Mouse (Mus musculus) midbrain, postnatal 0 days (tissue): ENCODE results near the gene Wdr70. TPM values are rescaled to one million over a fixed set of nuclear protein-coding genes. Genes with fewer than 3 reads are reported as not detected.

Experiments
- ATAC-seq: fragments of 200-750 bp; cut with Nextera tagmentation; 2 replicates; pipeline ENCODE4 v1.8.0; 2017; ENCODE audit warnings: moderate number of reproducible peaks, mild to moderate bottlenecking, moderate TSS enrichment, moderate library complexity; ENCODE audit not compliant: low FRiP score
- DNase-seq: peaks from one replicate; pipeline ENCODE4 v3.0.0-alpha.2; 2015; ENCODE audit warnings: low spot score
- H3K27ac ChIP-seq: fragments of 300-500 bp; sonication (generic); 2 replicates; pipeline ENCODE4 v1.5.1; 2014; ENCODE audit warnings: low read depth, mild to moderate bottlenecking, low read length, mixed read lengths
- H3K27me3 ChIP-seq: fragments of 300-500 bp; sonication (generic); 2 replicates; pipeline ENCODE4 v1.6.1; 2014; ENCODE audit warnings: low read length, control low read depth, mixed read lengths; ENCODE audit not compliant: insufficient read depth
- H3K36me3 ChIP-seq: fragments of 300-500 bp; sonication (generic); 2 replicates; pipeline ENCODE4 v1.6.1; 2014; ENCODE audit warnings: low read length, control low read depth, mixed read lengths; ENCODE audit not compliant: insufficient read depth
- H3K4me1 ChIP-seq: fragments of 300-500 bp; sonication (generic); 2 replicates; pipeline ENCODE4 v1.6.1; 2014; ENCODE audit warnings: mild to moderate bottlenecking, control low read depth, antibody characterized with exemption, low read length, mixed read lengths; ENCODE audit not compliant: insufficient read depth
- H3K4me2 ChIP-seq: fragments of 300-500 bp; sonication (generic); 2 replicates; pipeline ENCODE4 v1.6.1; 2014; ENCODE audit warnings: low read depth, mild to moderate bottlenecking, low read length, mixed read lengths; ENCODE audit not compliant: poor library complexity, severe bottlenecking
- H3K4me3 ChIP-seq: fragments of 300-500 bp; sonication (generic); 2 replicates; pipeline ENCODE4 v1.5.1; 2014; ENCODE audit warnings: low read depth, mild to moderate bottlenecking, low read length, moderate library complexity
- H3K9ac ChIP-seq: fragments of 300-500 bp; sonication (generic); replicated peaks from 2 replicates; pipeline ENCODE4 v1.6.1; 2014; ENCODE audit warnings: mild to moderate bottlenecking, low read length, moderate library complexity, mixed read lengths; ENCODE audit not compliant: poor library complexity, severe bottlenecking
- H3K9me3 ChIP-seq: fragments of 300-500 bp; sonication (generic); 2 replicates; pipeline ENCODE4 v1.6.1; 2016; ENCODE audit warnings: low read length, control low read depth
- CTCF ChIP-seq: IDR thresholded peaks from 2 replicates; pipeline ENCODE4 v1.5.1; 2016; ENCODE audit warnings: antibody characterized with exemption, mild to moderate bottlenecking
- WGBS: fragments of 180-500 bp; shearing (Covaris S2); extraction: QIAGEN DNeasy Blood & Tissue Kit; methylation state at CpG from one replicate; pipeline ENCODE4 v1.1.7; 2014; 5-methylcytosine and 5-hydroxymethylcytosine counted together
- polyA plus RNA-seq: library from polyadenylated mRNA; unstranded; fragments of >200 nt; fragmentation: Nextera tagmentation; extraction: Ambion mirVana; gene quantifications from 2 replicates; pipeline ENCODE4 v1.2.1, GENCODE M21; 2015
- total RNA-seq: library from RNA; depleted of rRNA; stranded (reverse); fragments of >200 nt; gene quantifications from 2 replicates; pipeline ENCODE4 v1.2.3, GENCODE M21; 2014

Wdr70 gene
- total and polyA plus RNA-seq, 2 experiments from 2014 or later = 44.6 to 68.6 TPM

DNA sequence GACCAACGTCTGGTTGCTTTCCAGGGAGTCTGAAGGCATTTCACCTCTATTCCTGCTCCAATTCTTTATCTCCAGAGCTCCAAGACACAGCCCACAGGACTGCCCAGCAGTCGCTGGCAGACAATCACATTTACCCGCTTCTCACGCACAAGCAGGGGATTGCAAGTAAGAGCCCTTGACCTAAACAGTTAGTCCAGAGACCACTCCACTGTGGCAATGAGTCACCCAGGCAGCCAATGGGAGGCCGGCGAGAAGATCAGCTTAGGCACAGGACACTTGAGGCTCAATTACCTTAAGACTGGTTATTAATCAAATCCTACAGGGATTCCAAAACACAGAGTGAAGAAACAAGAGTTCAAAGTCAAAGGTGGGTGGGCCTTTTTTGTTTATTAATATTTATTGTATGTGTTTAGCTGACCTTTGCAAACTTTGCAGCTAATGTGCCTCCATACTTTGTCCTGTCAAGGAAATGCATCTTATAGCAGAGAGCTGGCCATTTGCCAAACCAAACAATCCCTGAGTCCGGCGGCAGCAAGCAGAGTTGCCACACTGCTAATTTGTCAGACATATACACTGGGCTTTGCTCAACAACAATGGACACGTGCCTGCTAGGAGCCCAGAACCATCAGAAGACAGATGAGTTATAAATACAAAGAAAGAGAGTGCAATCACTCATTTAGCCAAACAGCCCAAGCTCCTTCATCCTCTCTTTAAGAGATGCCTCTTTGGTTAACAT lies 207.3 kb downstream of the Wdr70 start:
- no peak overlapping the region for H3K4me2 ChIP-seq
- WGBS = 45% methylated on average over 9 of the region's 9 CpGs
- ATAC-seq (no peak), DNase-seq (no peak)
- no peaks in the 10 kb centered on the region for H3K36me3 ChIP-seq
- no peaks in the 10 kb centered on the region for H3K4me1 ChIP-seq
- H3K9me3 ChIP-seq = no peaks in the 10 kb centered on the region
- no peak for TF ChIP-seq CTCF
- no peak overlapping the region for H3K4me3 ChIP-seq
- no peak overlapping the region for H3K9ac ChIP-seq
- H3K27me3 ChIP-seq = no peaks in the 10 kb centered on the region
- H3K27ac ChIP-seq = no peak overlapping the region

DNA sequence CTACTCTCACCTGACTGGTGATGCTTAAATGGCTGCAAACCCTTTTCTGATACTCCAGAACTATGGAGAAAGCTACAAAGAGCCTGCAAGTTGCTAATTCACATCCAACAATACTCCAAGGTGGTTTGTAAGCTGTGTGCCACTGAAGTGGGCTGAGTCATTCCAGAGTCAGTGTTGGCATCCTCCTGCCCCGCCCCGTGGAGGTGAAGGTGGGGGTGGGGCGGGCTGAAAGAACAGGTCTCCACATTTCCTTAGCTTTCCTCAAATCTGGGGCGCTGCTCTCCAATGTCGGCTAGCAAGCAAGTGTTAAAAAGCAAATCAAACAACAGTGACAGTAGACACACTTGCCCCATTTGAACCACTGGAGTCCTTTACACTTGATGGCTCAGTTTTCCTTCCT lies 208.7 kb downstream of the Wdr70 start:
- WGBS = 76% methylated on average over 5 of the region's 5 CpGs
- no peak for TF ChIP-seq CTCF
- H3K9ac ChIP-seq = no peak overlapping the region
- no peak for DNase-seq
- H3K27me3 ChIP-seq = no peaks in the 10 kb centered on the region
- no peak overlapping the region for H3K4me2 ChIP-seq
- ATAC-seq = no peak
- H3K9me3 ChIP-seq = no peaks in the 10 kb centered on the region
- H3K36me3 ChIP-seq = no peaks in the 10 kb centered on the region
- H3K4me1 ChIP-seq = no peaks in the 10 kb centered on the region
- no peak overlapping the region for H3K27ac ChIP-seq
- no peak overlapping the region for H3K4me3 ChIP-seq

DNA sequence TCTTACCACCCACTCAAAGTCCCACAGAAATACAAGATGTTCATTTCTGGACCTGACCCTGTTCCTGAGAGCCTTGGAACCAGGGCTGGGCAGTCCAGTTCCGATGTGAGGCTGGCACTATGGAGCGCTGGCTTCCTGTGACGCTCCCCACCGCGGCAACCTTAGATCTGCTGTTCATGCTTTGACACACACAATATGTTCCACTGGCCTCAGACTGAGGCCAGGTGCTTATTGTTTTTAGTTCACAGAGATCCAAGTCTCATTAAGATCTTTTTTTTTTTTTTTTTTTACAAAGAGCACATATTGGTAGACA lies 209.7 kb downstream of the Wdr70 start:
- DNase-seq (no peak), ATAC-seq (no peak)
- Histone ChIP-seq H3K27ac (no peak overlapping the region), H3K9ac (no peak overlapping the region), H3K27me3 (no peaks in the 10 kb centered on the region), H3K36me3 (no peaks in the 10 kb centered on the region), H3K9me3 (no peaks in the 10 kb centered on the region), H3K4me1 (no peaks in the 10 kb centered on the region), H3K4me2 (no peak overlapping the region), H3K4me3 (no peak overlapping the region)
- no peak for TF ChIP-seq CTCF
- 39% methylated on average over 5 of the region's 5 CpGs for WGBS

DNA sequence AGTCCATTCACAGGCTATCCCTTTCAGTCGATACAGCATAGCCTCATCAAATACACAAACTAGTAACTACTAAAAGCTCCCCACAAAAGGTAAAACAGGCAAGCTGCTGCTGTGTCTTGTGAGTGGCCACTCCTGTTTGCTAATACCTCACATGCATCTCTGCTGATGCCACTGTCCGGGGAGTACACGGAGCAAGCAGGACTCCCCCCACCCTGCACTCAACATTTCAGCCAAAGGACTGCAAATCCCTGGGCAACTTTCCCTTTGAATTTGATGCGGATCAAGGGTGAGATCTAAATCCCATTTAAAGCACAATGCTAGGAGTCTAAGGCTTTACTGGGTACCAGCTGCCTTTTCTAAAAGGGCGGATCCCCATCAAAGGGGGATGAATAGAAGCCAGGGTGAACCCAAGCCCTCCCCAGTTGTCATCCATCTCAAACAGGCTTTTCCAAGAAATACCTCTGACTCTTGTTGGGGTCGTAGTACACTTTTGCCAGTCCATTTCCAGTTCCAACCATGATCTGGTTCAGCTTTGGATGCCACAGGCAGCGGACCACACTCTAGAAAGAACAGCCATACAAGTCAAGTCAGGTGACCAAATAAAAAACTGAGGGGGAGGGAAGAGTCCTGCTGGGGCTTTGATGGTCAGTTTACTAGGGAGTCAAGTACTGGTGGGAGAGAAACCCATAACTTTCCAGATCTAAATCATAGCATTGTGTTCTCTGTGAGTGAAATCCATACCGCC lies 210.2 kb downstream of the Wdr70 start:
- H3K9ac ChIP-seq = no peak overlapping the region
- no peak overlapping the region for H3K27ac ChIP-seq
- no peaks in the 10 kb centered on the region for H3K9me3 ChIP-seq
- ATAC-seq (no peak), DNase-seq (no peak)
- no peaks in the 10 kb centered on the region for H3K27me3 ChIP-seq
- TF ChIP-seq CTCF = no peak
- H3K36me3 ChIP-seq = no peaks in the 10 kb centered on the region
- 30% methylated on average over 8 of the region's 8 CpGs for WGBS
- no peak overlapping the region for H3K4me3 ChIP-seq
- H3K4me1 ChIP-seq = no peaks in the 10 kb centered on the region
- no peak overlapping the region for H3K4me2 ChIP-seq

DNA sequence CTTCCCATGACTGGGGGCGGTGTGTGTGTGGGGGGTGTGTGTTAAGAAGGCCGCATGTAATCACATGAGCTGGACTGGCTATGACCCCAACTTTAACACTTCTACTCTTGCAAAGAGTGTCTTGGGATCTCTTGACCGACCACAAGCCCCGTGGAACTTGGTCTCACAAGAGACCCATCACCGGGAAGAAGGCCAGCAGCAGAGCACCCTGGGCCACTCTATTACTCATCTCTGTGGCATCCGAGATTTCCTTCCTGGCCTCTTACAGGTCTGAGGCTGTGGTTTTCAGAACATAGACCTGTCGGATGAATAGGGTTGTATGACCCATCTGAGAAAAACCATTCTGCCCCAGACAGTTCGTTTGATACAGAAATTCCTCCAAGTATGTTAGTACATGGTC lies 212.4 kb downstream of the Wdr70 start:
- H3K9me3 ChIP-seq = no peaks in the 10 kb centered on the region
- no peak overlapping the region for H3K27ac ChIP-seq
- 0 out of 2 replicates have a peak, but pooled peaks cover 5% of the 10 kb centered on the region for H3K36me3 ChIP-seq
- no peak overlapping the region for H3K4me2 ChIP-seq
- no peaks in the 10 kb centered on the region for H3K4me1 ChIP-seq
- no peak overlapping the region for H3K4me3 ChIP-seq
- no peaks in the 10 kb centered on the region for H3K27me3 ChIP-seq
- 92% methylated on average over 8 of the region's 8 CpGs for WGBS
- no peak overlapping the region for H3K9ac ChIP-seq
- ATAC-seq = no peak
- TF ChIP-seq CTCF = no peak
- no peak for DNase-seq

DNA sequence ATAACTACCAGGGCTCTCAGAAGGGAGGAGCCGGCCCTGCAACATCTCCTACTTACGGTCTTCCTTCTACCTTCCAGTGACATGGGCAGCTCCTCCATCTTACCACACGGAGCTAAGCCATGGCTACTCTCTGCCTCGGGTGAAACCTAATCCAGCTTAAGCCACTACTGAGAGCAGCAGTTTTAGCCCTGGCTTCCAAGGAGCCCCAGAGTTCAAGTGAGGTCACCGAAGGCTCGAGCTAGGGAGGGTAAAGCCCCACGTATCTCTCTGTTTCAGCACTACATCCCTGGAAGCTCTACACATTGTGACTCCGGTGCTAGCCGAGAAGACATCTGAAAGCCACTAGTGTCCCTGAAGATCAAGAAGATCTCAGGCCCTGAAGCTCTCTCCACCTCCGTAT lies 213.9 kb downstream of the Wdr70 start:
- H3K27me3 ChIP-seq = no peaks in the 10 kb centered on the region
- 0 out of 2 replicates have a peak, but pooled peaks cover 5% of the 10 kb centered on the region for H3K36me3 ChIP-seq
- no peak overlapping the region for H3K4me3 ChIP-seq
- H3K27ac ChIP-seq = no peak overlapping the region
- no peak overlapping the region for H3K9ac ChIP-seq
- no peak overlapping the region for H3K4me2 ChIP-seq
- no peak for TF ChIP-seq CTCF
- 52% methylated on average over 10 of the region's 10 CpGs for WGBS
- no peak for DNase-seq
- H3K9me3 ChIP-seq = no peaks in the 10 kb centered on the region
- H3K4me1 ChIP-seq = no peaks in the 10 kb centered on the region
- no peak for ATAC-seq
